8 mouse cellular contexts compared by ENCODE assay signal in genomic region chr13:17694911-17695699, GRCm38 (mm10). TPM values are rescaled to one million over a fixed set of nuclear protein-coding genes. Genes with fewer than 3 reads are reported as not detected.
DNase-seq lines count a peak whose midpoint lies in the region; ATAC-seq and TF ChIP-seq lines count a peak whose summit lies in the region.

Mplkip (plus strand) TSS chr13:17695192.
Sugct (minus strand) TSS chr13:17695553.

- peak within 1 kb of the TSS; percentile 62 for H3K4me2 ChIP-seq in embryonic facial prominence, embryonic 15.5 days (replicated peaks)
- peak within 1 kb of the TSS; percentile 75 for H3K4me2 ChIP-seq in limb, embryonic 14.5 days (replicated peaks; ENCODE audit: low read depth, low read length, severe bottlenecking)
- peak within 1 kb of the TSS; percentile 80 for H3K4me2 ChIP-seq in midbrain, postnatal 0 days (ENCODE audit: low read depth, low read length, poor library complexity, severe bottlenecking)

- WGBS in bone marrow, adult 2 months = 2% methylated on average over 66 of the region's 66 CpGs
- whole genome bisulfite sequencing in embryonic facial prominence, embryonic 15.5 days = under 1% methylated on average over 66 of the region's 66 CpGs
- under 1% methylated on average over 64 of the region's 66 CpGs for WGBS in limb, embryonic 14.5 days
- WGBS in midbrain, postnatal 0 days = under 1% methylated on average over 63 of the region's 66 CpGs

- peak; percentile 99 for ATAC-seq in embryonic facial prominence, embryonic 15.5 days (ENCODE audit: insufficient number of reproducible peaks, low FRiP score, low TSS enrichment, low read depth)
- peak; percentile 99 for ATAC-seq in limb, embryonic 14.5 days (ENCODE audit: low FRiP score, low read depth)
- peak; percentile 99 for ATAC-seq in midbrain, postnatal 0 days (ENCODE audit: low FRiP score)

- H3K36me3 ChIP-seq in embryonic facial prominence, embryonic 15.5 days = peaks cover 4% of the 10 kb centered on the region; the same call in 1 of the 2 replicates
- no peaks in the 10 kb centered on the region for H3K36me3 ChIP-seq in limb, embryonic 14.5 days (ENCODE audit: control insufficient read depth, insufficient read depth, low read length)
- no peaks in the 10 kb centered on the region for H3K36me3 ChIP-seq in midbrain, postnatal 0 days (ENCODE audit: insufficient read depth, low read length)

- TF ChIP-seq CTCF in bone marrow, adult 2 months (IDR thresholded peaks at IDR 0.05; ENCODE audit: control insufficient read depth, insufficient read depth, low read length) = no peak
- no peak for TF ChIP-seq CTCF in midbrain, postnatal 0 days (IDR thresholded peaks at IDR 0.05)

- DNase-seq in 416B (ENCODE audit: low read depth) = peak; percentile 100
- DNase-seq in heart, adult 8-10 months (ENCODE audit: low spot score) = peak; percentile 100
- DNase-seq in kidney, adult 9 months = peak; percentile 100
- DNase-seq in limb, embryonic 14.5 days (ENCODE audit: low spot score) = peak; percentile 100
- DNase-seq in midbrain, postnatal 0 days (ENCODE audit: low spot score) = peak; percentile 100
- DNase-seq in spleen, postnatal 14 days (ENCODE audit: low spot score in 2 of 2) = peak; percentile 100

- no peaks in the 10 kb centered on the region for H3K4me1 ChIP-seq in bone marrow, adult 2 months (ENCODE audit: control insufficient read depth, insufficient read depth, low read length)
- 0 out of 2 replicates have a peak, but pooled peaks cover 5% of the 10 kb centered on the region for H3K4me1 ChIP-seq in embryonic facial prominence, embryonic 15.5 days
- H3K4me1 ChIP-seq in limb, embryonic 14.5 days (ENCODE audit: control insufficient read depth, insufficient read depth, low read length) = 0 out of 2 replicates have a peak, but pooled peaks cover 6% of the 10 kb centered on the region
- no peaks in the 10 kb centered on the region for H3K4me1 ChIP-seq in midbrain, postnatal 0 days (ENCODE audit: insufficient read depth, low read length)

- H3K4me3 ChIP-seq in bone marrow, adult 2 months (replicated peaks; ENCODE audit: control insufficient read depth, low read depth, low read length) = peak within 1 kb of the TSS; percentile 77
- peak within 1 kb of the TSS; percentile 84 for H3K4me3 ChIP-seq in embryonic facial prominence, embryonic 15.5 days (replicated peaks)
- peak within 1 kb of the TSS; percentile 70 for H3K4me3 ChIP-seq in limb, embryonic 14.5 days (replicated peaks; ENCODE audit: low read length)
- H3K4me3 ChIP-seq in midbrain, postnatal 0 days (ENCODE audit: low read depth, low read length) = peak within 1 kb of the TSS; percentile 77

- peak within 1 kb of the TSS; percentile 85 for H3K9ac ChIP-seq in embryonic facial prominence, embryonic 15.5 days
- H3K9ac ChIP-seq in limb, embryonic 14.5 days (ENCODE audit: low read depth, low read length, severe bottlenecking) = peak within 1 kb of the TSS; percentile 91
- H3K9ac ChIP-seq in midbrain, postnatal 0 days (replicated peaks; ENCODE audit: low read length, poor library complexity, severe bottlenecking) = peak within 1 kb of the TSS; percentile 87

- H3K27me3 ChIP-seq in embryonic facial prominence, embryonic 15.5 days = no peaks in the 10 kb centered on the region
- no peaks in the 10 kb centered on the region for H3K27me3 ChIP-seq in limb, embryonic 14.5 days (ENCODE audit: control insufficient read depth, insufficient read depth, low read length)
- no peaks in the 10 kb centered on the region for H3K27me3 ChIP-seq in midbrain, postnatal 0 days (ENCODE audit: insufficient read depth, low read length)

- H3K9me3 ChIP-seq in embryonic facial prominence, embryonic 15.5 days (replicated peaks) = no peaks in the 10 kb centered on the region
- H3K9me3 ChIP-seq in limb, embryonic 14.5 days (ENCODE audit: control insufficient read depth, low read length) = no peaks in the 10 kb centered on the region
- H3K9me3 ChIP-seq in midbrain, postnatal 0 days (ENCODE audit: low read length) = no peaks in the 10 kb centered on the region

- peak within 1 kb of the TSS; percentile 92 for H3K27ac ChIP-seq in bone marrow, adult 2 months (ENCODE audit: control insufficient read depth, insufficient read depth, low read depth, low read length, poor library complexity)
- peak within 1 kb of the TSS; percentile 97 for H3K27ac ChIP-seq in embryonic facial prominence, embryonic 15.5 days (replicated peaks)
- H3K27ac ChIP-seq in limb, embryonic 14.5 days (replicated peaks; ENCODE audit: low read depth, low read length) = peak within 1 kb of the TSS; percentile 93
- peak within 1 kb of the TSS; percentile 91 for H3K27ac ChIP-seq in midbrain, postnatal 0 days (ENCODE audit: low read depth, low read length)

- peak; percentile 82 for TF ChIP-seq POLR2A in bone marrow, adult 2 months (IDR thresholded peaks at IDR 0.05; ENCODE audit: borderline replicate concordance, control insufficient read depth, low read depth, low read length)
- peak; percentile 78; the same call in 1 of the 2 replicates for TF ChIP-seq POLR2A in limb, embryonic 14.5 days (IDR thresholded peaks at IDR 0.05; ENCODE audit: borderline replicate concordance, extremely low read depth, insufficient read depth, insufficient read length)

RNA-seq across cellular contexts. Expression of gene Mplkip, which starts in this region (rescaled TPM):
- polyA plus RNA-seq in bone marrow, adult 2 months (2011; ENCODE audit: insufficient read depth, insufficient read length, low replicate concordance, missing spikeins) = 19.7 and 24.7 TPM in 2 replicates
- 41.8 and 49.4 TPM in 2 replicates for polyA plus RNA-seq in embryonic facial prominence, embryonic 15.5 days (2015; fragmentation: Nextera tagmentation; extraction: Ambion mirVana)
- total RNA-seq in heart, adult 8-10 months (2022) = 1 to 10 TPM; 5.9 to 9.3 (median 6.2) TPM
- 18.4 and 18.6 TPM in 2 replicates for polyA plus RNA-seq in limb, embryonic 14.5 days (2012; rRNA removed)
- 49.3 and 56.4 TPM in 2 replicates for polyA plus RNA-seq in limb, embryonic 14.5 days (2014; fragmentation: Nextera tagmentation; extraction: Ambion mirVana)
- total RNA-seq in midbrain, postnatal 0 days (2014; rRNA removed) = 18.1 and 19.9 TPM in 2 replicates
- 27.3 and 28.3 TPM in 2 replicates for polyA plus RNA-seq in midbrain, postnatal 0 days (2015; fragmentation: Nextera tagmentation; extraction: Ambion mirVana)

RNA-seq across cellular contexts. Expression of gene Sugct, which starts in this region (rescaled TPM):
- not detected in 2 replicates for polyA plus RNA-seq in bone marrow, adult 2 months (2011; ENCODE audit: insufficient read depth, insufficient read length, low replicate concordance, missing spikeins)
- polyA plus RNA-seq in embryonic facial prominence, embryonic 15.5 days (2015; fragmentation: Nextera tagmentation; extraction: Ambion mirVana) = 4.0 and 5.1 TPM in 2 replicates
- 1 to 10 TPM in 2 of 4 experiments, under 1 TPM in 2; 0.52 to 1.5 (median 1.1) TPM for total RNA-seq in heart, adult 8-10 months (2022)
- polyA plus RNA-seq in limb, embryonic 14.5 days (2012; rRNA removed) = 2.4 and 3.0 TPM in 2 replicates
- polyA plus RNA-seq in limb, embryonic 14.5 days (2014; fragmentation: Nextera tagmentation; extraction: Ambion mirVana) = 3.6 and 4.2 TPM in 2 replicates
- 1.4 and 1.5 TPM in 2 replicates for total RNA-seq in midbrain, postnatal 0 days (2014; rRNA removed)
- polyA plus RNA-seq in midbrain, postnatal 0 days (2015; fragmentation: Nextera tagmentation; extraction: Ambion mirVana) = 2.0 and 2.9 TPM in 2 replicates

Comparison
In these comparisons a context has a peak if more than half of its experiments do, and no peak if none do; other contexts are left out.
1. Peak in every context shown above with its lines: DNase-seq, ATAC-seq, H3K4me3 ChIP-seq and H3K27ac ChIP-seq.